Mouse (Mus musculus) CH12.LX (cell line): Measurements from ENCODE around the gene Nrf1. TPM values are rescaled to one million over a fixed set of nuclear protein-coding genes. Genes with fewer than 3 reads are reported as not detected.

Experiments
- DNase-seq: peaks from one replicate; pipeline ENCODE4 v3.0.0-alpha.2; 2013; ENCODE audit errors: extremely low read depth
- H3K27ac ChIP-seq: 2 replicates; pipeline ENCODE4 v1.5.1; 2012; ENCODE audit warnings: low read depth, mild to moderate bottlenecking, control low read depth, moderate library complexity; ENCODE audit not compliant: insufficient read depth
- H3K27me3 ChIP-seq: replicated peaks from 2 replicates; pipeline ENCODE3; 2012; ENCODE audit warnings: inconsistent platforms
- H3K36me3 ChIP-seq, 2 experiments: replicated peaks in 1 of 2; 2 replicates each; pipeline versions ENCODE3 to v1.6.1; 2012; ENCODE audit warnings: inconsistent platforms in 1 of 2, low read length in 1 of 2, mild to moderate bottlenecking in 1 of 2, mixed read lengths in 1 of 2, moderate library complexity in 1 of 2; ENCODE audit not compliant: control insufficient read depth in 1 of 2, insufficient read depth in 1 of 2
- H3K4me1 ChIP-seq, 2 experiments: 2 replicates each; pipeline ENCODE4 v1.6.1; 2012; ENCODE audit warnings: inconsistent platforms in 1 of 2, moderate library complexity in 1 of 2; ENCODE audit not compliant: insufficient read depth in 2 of 2, control insufficient read depth in 1 of 2
- H3K4me2 ChIP-seq: 2 replicates; pipeline ENCODE4 v1.6.1; 2012; ENCODE audit warnings: low read depth, mild to moderate bottlenecking, control low read depth; ENCODE audit not compliant: poor library complexity, insufficient read depth, severe bottlenecking
- H3K4me3 ChIP-seq, 3 experiments: fragments of 150-350 bp in 1 of 3; sonication (generic) in 1 of 3; replicated peaks in 1 of 3; 2 replicates each; pipeline versions ENCODE3 to v1.5.1; 2011 to 2012; ENCODE audit warnings: low read depth in 2 of 3, low read length in 2 of 3, mild to moderate bottlenecking in 2 of 3, moderate library complexity in 2 of 3, control low read depth in 1 of 3, improper control_type of control experiment in 1 of 3, inconsistent platforms in 1 of 3, mixed read lengths in 1 of 3; ENCODE audit not compliant: poor library complexity in 1 of 3
- H3K79me2 ChIP-seq: replicated peaks from 2 replicates; pipeline ENCODE4 v1.6.1; 2012; ENCODE audit warnings: mild to moderate bottlenecking, moderate library complexity; ENCODE audit not compliant: control insufficient read depth, poor library complexity, insufficient read depth, severe bottlenecking; ENCODE audit errors: extremely low read depth
- H3K9ac ChIP-seq: 2 replicates; pipeline ENCODE4 v1.6.1; 2012; ENCODE audit warnings: low read depth, mild to moderate bottlenecking, control low read depth, moderate library complexity; ENCODE audit not compliant: insufficient read depth
- H3K9me3 ChIP-seq: replicated peaks from 2 replicates; pipeline ENCODE3; 2012; ENCODE audit warnings: low read length, inconsistent platforms, mixed read lengths
- BHLHE40 ChIP-seq: IDR thresholded peaks from 2 replicates; pipeline ENCODE4 v1.6.1; 2011; ENCODE audit warnings: mild to moderate bottlenecking, low read depth, low read length, improper control_type of control experiment
- CHD2 ChIP-seq: IDR thresholded peaks from 2 replicates; pipeline ENCODE4 v1.6.1; 2011; ENCODE audit warnings: low read length, improper control_type of control experiment
- ELF1 ChIP-seq: IDR thresholded peaks from 2 replicates; pipeline ENCODE4 v1.6.1; 2014; ENCODE audit warnings: low read depth, mild to moderate bottlenecking, inconsistent platforms, low read length, improper control_type of control experiment
- ETS1 ChIP-seq: conservative IDR thresholded peaks from 2 replicates; pipeline ENCODE4 v1.6.1; 2012; ENCODE audit warnings: low read depth, mild to moderate bottlenecking, inconsistent platforms, low read length, improper control_type of control experiment, moderate library complexity
- GABPA ChIP-seq: IDR thresholded peaks from 2 replicates; pipeline ENCODE4 v1.6.1; 2012; ENCODE audit warnings: low read depth, low read length, improper control_type of control experiment, inconsistent platforms; ENCODE audit not compliant: insufficient replicate concordance
- KAT2A ChIP-seq: IDR thresholded peaks from 2 replicates; pipeline ENCODE4 v1.6.1; 2012; ENCODE audit warnings: low read length, improper control_type of control experiment, inconsistent platforms; ENCODE audit not compliant: insufficient replicate concordance
- MAFK ChIP-seq: IDR thresholded peaks from 2 replicates; pipeline ENCODE4 v1.6.1; 2011; ENCODE audit warnings: low read length, improper control_type of control experiment; ENCODE audit not compliant: insufficient replicate concordance
- MEF2A ChIP-seq: IDR thresholded peaks from 2 replicates; pipeline ENCODE4 v1.6.1; 2014; ENCODE audit warnings: low read depth, mild to moderate bottlenecking, inconsistent platforms, low read length, improper control_type of control experiment, borderline replicate concordance
- MXI1 ChIP-seq: IDR thresholded peaks from 2 replicates; pipeline ENCODE4 v1.6.1; 2011; ENCODE audit warnings: mild to moderate bottlenecking, low read depth, low read length, improper control_type of control experiment
- NELFE ChIP-seq: IDR thresholded peaks from 2 replicates; pipeline ENCODE4 v1.6.1; 2011; ENCODE audit warnings: low read depth, low read length, improper control_type of control experiment
- NRF1 ChIP-seq: IDR thresholded peaks from 2 replicates; pipeline ENCODE4 v1.6.1; 2014; ENCODE audit warnings: low read depth, mild to moderate bottlenecking, inconsistent platforms, low read length, improper control_type of control experiment, moderate library complexity
- PAX5 ChIP-seq: IDR thresholded peaks from 2 replicates; pipeline ENCODE4 v1.6.1; 2012; ENCODE audit warnings: low read length, inconsistent platforms, mixed read lengths
- POLR2A ChIP-seq: IDR thresholded peaks from 2 replicates; pipeline ENCODE4 v1.6.1; 2011; ENCODE audit warnings: low read depth, mild to moderate bottlenecking, improper control_type of control experiment, low read length
- POLR2AphosphoS2 ChIP-seq: IDR thresholded peaks from 2 replicates; pipeline ENCODE4 v1.6.1; 2011; ENCODE audit warnings: low read depth, low read length, improper control_type of control experiment
- RAD21 ChIP-seq: IDR thresholded peaks from 2 replicates; pipeline ENCODE4 v1.6.1; 2011; ENCODE audit warnings: low read depth, mild to moderate bottlenecking, low read length, improper control_type of control experiment, moderate library complexity
- RCOR1 ChIP-seq: conservative IDR thresholded peaks from 2 replicates; pipeline ENCODE4 v1.6.1; 2012; ENCODE audit warnings: low read depth, mild to moderate bottlenecking, inconsistent platforms, low read length, improper control_type of control experiment
- SIN3A ChIP-seq: IDR thresholded peaks from 2 replicates; pipeline ENCODE4 v1.6.1; 2012; ENCODE audit warnings: low read length, improper control_type of control experiment, inconsistent platforms
- USF1 ChIP-seq: IDR thresholded peaks from 2 replicates; pipeline ENCODE4 v1.6.1; 2014; ENCODE audit warnings: low read depth, mild to moderate bottlenecking, inconsistent platforms, low read length, improper control_type of control experiment
- USF2 ChIP-seq: conservative IDR thresholded peaks from 2 replicates; pipeline ENCODE4 v1.6.1; 2011; ENCODE audit warnings: low read depth, low read length, improper control_type of control experiment
- ZC3H11A ChIP-seq: IDR thresholded peaks from 2 replicates; pipeline ENCODE4 v1.6.1; 2012; ENCODE audit warnings: low read depth, mild to moderate bottlenecking, inconsistent platforms, low read length, improper control_type of control experiment
- ZNF384 ChIP-seq: IDR thresholded peaks from 2 replicates; pipeline ENCODE4 v1.6.1; 2012; ENCODE audit warnings: low read depth, low read length, improper control_type of control experiment, inconsistent platforms
- dilution Hi-C: fragments of 300-500 bp; cut with MboI; formaldehyde crosslinking; loops from 2 replicates; pipeline ENCODE4 v1.14.3; 2020; ENCODE audit warnings: low sequenced_read_pairs; ENCODE audit not compliant: extremely low pct_unique_long_range_greater_than_20kb, extremely low pct_ligation_motif_present
- in situ Hi-C: fragments of 300-500 bp; cut with MboI; formaldehyde crosslinking; loops from 3 replicates; pipeline ENCODE4 v1.14.3; 2019; ENCODE audit warnings: low sequenced_read_pairs, low pct_ligation_motif_present, low pct_unique_long_range_greater_than_20kb, mixed read lengths
- polyA plus RNA-seq: library from polyadenylated mRNA; unstranded; fragments of >175 nt; gene quantifications from 2 replicates; pipeline ENCODE4 v1.2.1, GENCODE M21; 2012; ENCODE audit warnings: low read depth; ENCODE audit not compliant: insufficient read length
- total RNA-seq, 2 experiments: library from RNA; depleted of rRNA; stranded (reverse); fragments of 300-350 nt in 1 of 2; fragments of >200 nt in 1 of 2; gene quantifications; 2 replicates each; pipeline ENCODE4 v1.2.3; 2012 to 2014

The Nrf1 gene
- total and polyA plus RNA-seq, 3 experiments = 43.6 to 74.6 (median 51.3) TPM

DNA sequence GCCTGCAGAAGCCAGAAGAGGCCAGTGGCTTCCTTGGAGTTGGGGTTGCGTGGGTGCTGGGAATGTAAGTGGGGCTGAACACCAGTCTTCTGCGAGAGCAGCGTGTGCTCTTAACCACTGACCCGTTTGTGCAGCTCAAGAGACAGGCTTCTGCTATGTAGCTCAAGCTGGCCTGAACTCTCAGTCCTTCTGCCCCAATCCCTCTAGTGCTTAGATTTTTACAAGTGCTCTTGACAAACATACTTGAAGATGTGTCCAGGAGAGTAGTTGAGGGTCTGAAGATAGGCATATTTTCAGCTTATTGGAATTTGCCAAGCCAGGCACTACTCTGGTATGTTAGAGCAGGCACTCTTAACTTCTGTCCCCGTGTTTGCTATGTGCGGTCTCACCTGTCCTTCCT, 45.0 kb downstream of the Nrf1 start:
- in situ Hi-C loops (loop anchor here (10.0 kb wide), 1 partner anchor 262 kb away; no protein-coding TSS in a partner anchor), dilution Hi-C loops (no loop called here)
- no peak overlapping the region for H3K9ac ChIP-seq
- no peak overlapping the region for H3K4me3 ChIP-seq
- H3K4me1 ChIP-seq = peaks cover 0 to 12% of the 10 kb centered on the region in 2 experiments; a peak in 2 of 4 replicates
- H3K79me2 ChIP-seq = no peaks in the 10 kb centered on the region
- no peaks in the 10 kb centered on the region for H3K9me3 ChIP-seq
- H3K27me3 ChIP-seq = no peaks in the 10 kb centered on the region
- TF ChIP-seq RCOR1 (no peak), USF1 (no peak), NELFE (no peak), ZNF384 (no peak), PAX5 (no peak), BHLHE40 (no peak), USF2 (no peak), RAD21 (no peak), MAFK (no peak), GABPA (no peak), KAT2A (no peak), MEF2A (no peak), ETS1 (no peak), SIN3A (no peak), ELF1 (no peak)
- no peak overlapping the region for H3K4me2 ChIP-seq
- no peak overlapping the region for H3K27ac ChIP-seq
- peaks cover 32 to 78% of the 10 kb centered on the region in 2 experiments for H3K36me3 ChIP-seq
- no peak for DNase-seq

DNA sequence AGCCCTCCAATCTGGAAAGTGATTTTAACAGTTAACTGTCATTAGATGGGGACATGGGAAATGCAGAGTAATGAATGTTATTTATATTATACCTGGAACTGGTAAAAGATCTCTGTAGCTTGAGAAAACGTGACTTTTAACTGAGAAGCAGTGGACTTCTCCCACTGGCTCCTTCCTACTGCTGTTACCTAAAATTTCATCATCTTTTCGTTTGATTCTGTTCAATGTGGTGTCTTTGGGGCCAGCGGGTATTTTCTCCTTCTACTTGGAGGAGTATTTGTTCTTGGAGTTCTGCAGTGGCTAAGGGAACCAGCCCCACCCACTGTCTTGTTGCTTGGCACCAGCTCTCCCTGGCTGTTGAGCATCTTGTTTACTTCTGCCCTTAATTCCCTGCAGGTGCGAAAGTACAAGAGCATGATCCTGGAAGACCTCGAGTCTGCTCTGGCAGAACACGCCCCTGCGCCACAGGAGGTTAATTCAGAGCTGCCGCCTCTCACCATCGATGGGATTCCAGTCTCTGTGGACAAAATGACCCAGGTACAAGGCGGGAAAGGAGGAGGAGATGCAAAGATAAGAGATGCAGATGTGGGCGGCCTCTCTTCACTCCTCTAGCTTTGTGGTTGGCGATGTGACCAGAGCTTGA, 54.1 kb downstream of the Nrf1 start:
- dilution Hi-C loops (no loop called here), in situ Hi-C loops (no loop called here)
- no peak for DNase-seq
- Histone ChIP-seq H3K79me2 (no peaks in the 10 kb centered on the region), H3K27me3 (no peaks in the 10 kb centered on the region), H3K4me1 (no peaks in the 10 kb centered on the region), H3K4me3 (no peak overlapping the region), H3K4me2 (no peak overlapping the region), H3K9me3 (no peaks in the 10 kb centered on the region), H3K27ac (no peak overlapping the region), H3K9ac (no peak overlapping the region), H3K36me3 (peaks cover 35 to 84% of the 10 kb centered on the region in 2 experiments)
- TF ChIP-seq NRF1 = no peak
- no peak for TF ChIP-seq KAT2A
- no peak for TF ChIP-seq BHLHE40
- TF ChIP-seq POLR2A = no peak
- no peak for TF ChIP-seq RAD21
- TF ChIP-seq MXI1 = no peak
- no peak for TF ChIP-seq POLR2AphosphoS2
- TF ChIP-seq ZC3H11A = no peak
- TF ChIP-seq SIN3A = no peak
- no peak for TF ChIP-seq CHD2
